Mouse (Mus musculus): ENCODE results near the gene Fgfr1op.
A peak's percentile ranks its signal among the peaks of the same experiment; 100 is the strongest.
"Not testable (repeated sequence)": the region's sequence is repeated elsewhere in the genome, so short reads cannot be mapped to it uniquely, and the experiment has no call there.

Gene Fgfr1op

DNA sequence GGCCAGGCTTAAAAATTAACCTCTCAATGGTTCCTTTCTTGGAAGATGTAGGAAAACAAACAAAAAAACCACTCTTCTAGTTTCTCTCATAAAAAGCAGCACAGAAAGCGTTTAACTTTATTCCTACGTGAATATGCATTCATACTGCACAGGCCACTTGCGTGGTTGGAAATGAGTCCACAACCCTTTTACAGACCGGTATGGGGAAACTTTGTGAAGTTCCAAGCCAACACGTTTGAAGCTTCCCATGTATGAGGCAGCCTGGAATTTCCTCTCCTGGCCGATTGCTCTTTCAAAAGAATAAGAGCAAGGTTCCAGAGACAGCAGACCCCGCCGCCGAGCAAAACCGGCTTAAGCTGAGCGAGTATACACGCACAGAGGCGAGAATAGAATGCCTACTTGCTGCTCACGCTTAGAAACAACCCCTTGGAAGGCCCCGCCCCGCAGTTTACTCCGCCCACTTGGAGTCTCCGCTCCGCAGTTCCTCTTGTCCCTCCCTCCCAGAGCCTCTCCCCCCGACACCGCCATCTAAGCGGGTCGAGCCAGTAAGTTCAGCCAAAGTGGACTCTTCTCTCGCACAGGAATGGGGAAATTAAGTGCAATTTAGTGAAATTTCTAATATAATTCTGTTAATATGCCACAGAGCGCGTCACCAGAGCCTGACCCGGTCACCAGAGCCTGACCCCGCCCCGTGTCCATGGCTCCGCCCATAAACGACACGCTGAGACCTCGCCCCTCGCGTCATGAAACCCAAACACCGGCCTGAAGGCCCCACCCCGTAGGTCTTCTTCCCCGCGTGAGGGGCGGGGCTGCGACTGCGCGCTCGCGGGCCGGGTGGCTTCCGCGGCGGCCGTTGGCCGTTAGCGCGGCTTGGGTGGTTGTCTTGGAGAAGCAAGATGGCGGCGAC is at the start of gene Fgfr1op:
TSS of gene Fgfr1op (plus strand) at position 801 of the 907 bp plus-strand sequence.
- DNase-seq (ENCODE audit: low spot score in 2 of 2): peak; percentile 51 to 73

DNA sequence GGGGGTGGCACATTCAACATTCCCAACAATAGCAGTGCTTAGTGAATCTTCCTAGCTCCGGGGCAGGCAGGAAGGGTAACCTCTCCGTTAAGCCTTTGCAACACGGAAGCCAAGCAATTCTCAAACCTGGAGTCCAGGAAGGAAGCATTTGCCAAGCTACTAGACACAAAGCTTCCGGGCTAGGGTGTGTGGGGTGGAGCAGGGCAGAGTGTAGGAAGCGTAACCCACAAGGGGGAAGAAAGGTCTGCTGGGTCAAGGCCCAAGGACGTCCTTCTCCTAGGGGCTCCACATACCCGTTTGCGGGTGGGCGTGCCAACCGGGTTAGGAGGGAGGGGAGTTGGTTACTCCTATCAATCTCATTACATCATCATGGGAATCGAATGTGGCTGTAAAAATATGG is 48.9 kb upstream of the Fgfr1op start:
- not testable (repeated sequence) for DNase-seq (ENCODE audit: low spot score in 2 of 2)

- not testable (repeated sequence) for DNase-seq (ENCODE audit: low spot score in 2 of 2)
Measured at GRCm38 (mm10) chr17:8116928-8117327, 48.4 kb upstream of the Fgfr1op start.

DNA sequence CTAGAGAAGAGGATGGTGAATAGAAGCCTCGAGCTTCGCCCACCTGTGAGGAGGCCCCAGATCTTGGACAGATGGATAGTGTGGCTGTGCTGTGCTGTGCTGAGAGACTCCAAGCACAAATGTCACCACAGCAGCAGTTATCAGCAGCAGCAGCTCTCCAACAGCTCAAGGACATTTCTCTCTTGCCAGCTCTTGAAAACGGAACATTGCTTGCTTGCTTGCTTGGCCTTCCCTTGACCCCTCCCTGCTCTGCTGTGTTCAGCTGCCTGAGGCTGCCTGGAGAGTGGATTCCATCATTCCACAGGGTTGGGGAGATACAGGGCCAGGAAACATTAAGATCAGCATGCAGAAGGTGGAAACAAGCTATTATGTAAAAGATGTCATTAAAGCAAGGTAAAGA is 42.3 kb upstream of the Fgfr1op start:
- not testable (repeated sequence) for DNase-seq (ENCODE audit: low spot score in 2 of 2)

DNA sequence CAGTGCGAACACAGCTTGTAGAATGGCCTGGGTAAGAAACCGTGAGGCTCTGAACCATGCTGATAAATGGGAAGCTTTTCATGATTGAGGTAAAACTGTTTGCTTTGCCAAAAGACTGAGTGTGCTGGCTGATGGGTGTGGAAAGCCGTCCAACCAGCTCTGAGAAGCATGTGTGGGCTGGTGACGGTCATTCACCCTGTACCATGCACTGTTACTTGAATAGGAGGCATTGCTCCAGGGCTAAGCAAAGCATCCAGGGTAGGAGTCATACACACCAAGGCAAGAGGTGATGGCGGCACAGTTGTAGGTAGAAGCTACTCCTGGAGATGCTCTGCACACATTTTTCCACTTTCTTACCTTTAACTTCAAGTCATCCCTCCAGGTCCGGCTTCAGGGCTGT is 40.7 kb upstream of the Fgfr1op start:
- DNase-seq (ENCODE audit: low spot score in 2 of 2): not testable (repeated sequence)

DNA sequence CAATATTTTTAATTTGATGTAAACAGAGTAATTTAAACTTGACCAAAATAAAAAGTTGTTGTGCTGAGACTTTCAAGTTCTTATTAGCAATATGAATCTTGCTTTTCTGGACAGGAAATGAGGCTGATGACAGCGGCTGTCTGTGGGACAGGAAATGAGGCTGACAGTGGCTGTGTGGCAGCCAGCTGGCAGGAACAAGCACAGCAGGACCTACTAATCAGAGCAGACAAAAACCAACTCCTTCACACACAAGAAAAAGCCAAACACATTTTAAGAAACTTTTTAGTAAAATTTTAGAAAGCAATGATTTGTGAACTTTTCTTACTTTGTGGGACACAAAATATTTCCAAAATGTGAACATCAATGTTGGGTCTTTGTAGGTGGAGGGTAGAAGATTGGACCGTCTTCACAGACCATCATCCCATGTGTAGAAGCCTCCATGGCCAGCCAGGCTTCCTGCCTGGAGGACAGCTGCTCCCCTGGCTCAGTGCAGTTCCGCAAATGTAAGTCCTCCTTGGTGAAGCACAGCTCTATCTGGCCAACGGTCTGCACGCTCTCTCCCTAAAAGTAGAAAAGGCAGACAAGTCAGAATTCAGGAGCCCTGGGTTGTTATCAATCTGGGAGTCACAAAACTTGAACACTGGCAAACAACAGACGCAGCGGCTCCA is 36.8 kb upstream of the Fgfr1op start:
- DNase-seq (ENCODE audit: low spot score in 2 of 2): not testable (repeated sequence)

DNA sequence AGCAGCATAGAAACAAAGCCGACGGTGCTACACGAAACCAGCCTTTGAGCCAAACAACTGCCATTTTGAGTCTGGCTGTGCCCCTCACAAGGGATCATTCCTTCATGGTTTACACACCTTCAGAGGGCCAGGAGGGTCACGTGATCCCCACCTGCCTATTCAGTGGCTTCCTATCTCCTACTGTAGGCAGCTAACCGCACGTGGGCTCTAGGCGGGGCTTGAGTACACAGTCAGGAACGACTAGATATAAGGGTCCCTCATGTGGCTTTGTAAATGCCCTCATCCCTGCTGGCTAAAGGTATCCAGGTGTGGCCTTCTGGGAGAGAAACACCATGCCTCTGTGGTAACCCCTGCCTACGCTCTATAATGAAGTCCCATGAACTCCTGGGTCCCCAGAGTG is 35.7 kb upstream of the Fgfr1op start:
- DNase-seq (ENCODE audit: low spot score in 2 of 2): not testable (repeated sequence)

- not testable (repeated sequence) for DNase-seq (ENCODE audit: low spot score in 2 of 2)
Measured at GRCm38 (mm10) chr17:8130849-8131248, 34.5 kb upstream of the Fgfr1op start.

DNA sequence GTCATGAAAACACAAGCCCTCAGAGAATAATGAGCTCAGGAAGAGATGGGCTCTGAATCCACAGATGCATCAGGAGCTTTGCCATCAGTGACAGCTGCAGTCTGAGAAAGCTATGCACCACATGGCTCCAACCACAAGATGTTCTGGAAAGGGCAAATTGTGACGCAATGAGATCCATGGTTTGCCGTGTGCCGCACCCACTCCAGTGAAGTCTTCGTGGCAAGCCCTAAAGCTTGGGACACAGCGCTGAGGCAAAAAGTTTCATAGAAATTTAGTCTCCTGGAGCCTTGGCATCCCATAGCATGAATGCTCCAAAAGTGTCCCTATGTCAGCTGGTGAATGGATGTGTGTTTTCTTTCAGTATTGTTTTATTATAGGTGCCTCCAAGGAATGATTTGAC is 27.2 kb upstream of the Fgfr1op start:
- not testable (repeated sequence) for DNase-seq (ENCODE audit: low spot score in 2 of 2)

GRCm38 (mm10) chr17:8140210-8140609 is 25.1 kb upstream of the Fgfr1op start:
- not testable (repeated sequence) for DNase-seq (ENCODE audit: low spot score in 2 of 2)

- DNase-seq (ENCODE audit: low spot score in 2 of 2): not testable (repeated sequence)
Measured at GRCm38 (mm10) chr17:8143802-8144673, 21.3 kb upstream of the Fgfr1op start.

GRCm38 (mm10) chr17:8146931-8147330 is 18.4 kb upstream of the Fgfr1op start:
- not testable (repeated sequence) for DNase-seq (ENCODE audit: low spot score in 2 of 2)

- DNase-seq (ENCODE audit: low spot score in 2 of 2): not testable (repeated sequence)
Measured at GRCm38 (mm10) chr17:8147439-8148316, 17.6 kb upstream of the Fgfr1op start, which contains the start of the genes Gm49673 and Rnaset2a. Gene Gm49673 (minus strand): TSS chr17:8147788. Gene Rnaset2a (minus strand): TSS chr17:8148097.

DNA sequence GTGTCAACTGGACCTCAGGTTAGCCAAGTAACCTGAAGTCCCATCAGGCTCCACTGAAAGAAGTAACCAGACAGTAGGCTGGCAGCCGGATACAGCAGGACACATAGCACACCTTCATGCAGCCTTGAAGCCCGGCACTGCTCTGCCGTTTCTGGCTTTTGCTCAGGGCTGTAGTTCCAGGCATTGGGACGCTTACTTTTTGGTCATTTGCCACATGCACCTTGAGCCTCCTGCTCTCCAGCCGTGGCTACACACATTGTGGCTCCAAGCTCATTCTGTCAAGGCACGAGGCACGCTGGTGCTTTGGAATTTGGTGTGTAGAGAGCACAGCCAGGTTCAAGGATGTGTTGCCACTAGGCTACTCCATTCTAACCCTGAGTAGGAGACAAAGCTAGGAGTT is 10.3 kb upstream of the Fgfr1op start:
- not testable (repeated sequence) for DNase-seq (ENCODE audit: low spot score in 2 of 2)

- DNase-seq (ENCODE audit: low spot score in 2 of 2): not testable (repeated sequence)
Measured at GRCm38 (mm10) chr17:8155982-8156381, 9.3 kb upstream of the Fgfr1op start.

GRCm38 (mm10) chr17:8158627-8159026 is 6.7 kb upstream of the Fgfr1op start:
- not testable (repeated sequence) for DNase-seq (ENCODE audit: low spot score in 2 of 2)

DNA sequence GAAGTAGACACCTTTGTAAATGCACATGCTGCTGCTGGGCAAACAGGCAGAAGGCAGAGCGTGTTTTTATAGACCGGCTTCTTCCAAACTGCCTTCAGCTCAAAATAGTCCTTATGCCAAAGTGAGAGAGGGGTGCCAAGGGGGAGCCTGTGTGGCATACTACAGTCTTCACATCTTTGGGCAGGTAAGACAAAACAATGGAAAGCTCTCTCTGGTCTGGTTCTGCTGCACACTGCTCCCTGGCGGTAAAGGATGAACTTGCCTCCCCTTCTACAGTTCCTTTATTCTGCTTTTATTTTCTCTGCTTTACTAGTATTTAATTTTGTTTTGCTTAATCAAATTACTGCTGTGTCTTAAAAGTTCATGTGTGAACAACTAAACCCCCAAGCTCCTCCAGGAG is 4.3 kb upstream of the Fgfr1op start:
- not testable (repeated sequence) for DNase-seq (ENCODE audit: low spot score in 2 of 2)

DNA sequence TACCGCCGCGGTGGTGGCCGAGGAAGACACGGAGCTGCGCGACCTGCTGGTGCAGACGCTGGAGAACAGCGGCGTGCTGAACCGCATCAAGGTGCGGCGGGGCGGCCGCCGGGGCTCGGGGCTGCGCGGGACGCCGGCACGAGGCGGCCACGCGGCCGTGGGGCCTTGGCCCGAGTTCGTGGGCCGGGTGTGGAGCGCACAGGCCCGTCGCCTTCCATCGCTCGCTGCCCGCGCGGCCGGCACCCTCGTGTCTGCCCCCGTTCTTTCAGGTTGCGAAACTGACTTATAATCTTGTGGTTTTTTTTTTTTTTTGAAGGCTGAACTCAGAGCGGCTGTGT is 276 bp downstream of the Fgfr1op start:
- DNase-seq (ENCODE audit: low spot score in 2 of 2): peak in 1 of 2 experiments; percentile 33

GRCm38 (mm10) chr17:8165977-8166376 is 676 bp downstream of the Fgfr1op start:
- DNase-seq (ENCODE audit: low spot score in 2 of 2): not testable (repeated sequence)

DNA sequence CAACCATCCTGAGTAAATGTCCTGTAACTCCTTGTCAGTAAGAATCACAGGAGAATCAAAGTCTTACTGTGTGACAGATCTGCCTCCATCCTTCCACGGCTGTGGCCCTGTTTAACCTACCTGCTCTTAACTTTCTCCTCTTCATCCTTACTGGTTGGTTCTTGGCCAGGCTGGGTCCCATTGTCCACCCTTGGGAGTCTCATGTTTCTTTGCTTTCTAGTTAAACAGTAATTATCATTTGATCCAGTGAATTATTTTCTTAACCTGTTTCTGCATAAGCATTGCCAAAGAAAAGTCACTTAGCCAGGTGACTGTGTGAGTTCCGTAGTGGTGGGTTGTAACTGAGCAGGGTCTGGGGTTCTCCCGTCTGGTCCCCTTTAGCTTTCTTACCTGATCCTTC is 1.2 kb downstream of the Fgfr1op start:
- not testable (repeated sequence) for DNase-seq (ENCODE audit: low spot score in 2 of 2)

GRCm38 (mm10) chr17:8167436-8167835 is 2.1 kb downstream of the Fgfr1op start:
- not testable (repeated sequence) for DNase-seq (ENCODE audit: low spot score in 2 of 2)
